Mouse (Mus musculus) C2C12 (cell line): Measurements from ENCODE around the gene Sytl1.

ENCODE experiments used
- CEBPB ChIP-seq: IDR thresholded peaks from one replicate; pipeline ENCODE4 v1.6.1; 2011; ENCODE audit warnings: low read depth, mild to moderate bottlenecking, control low read depth, moderate library complexity
- CTCF ChIP-seq: IDR thresholded peaks from one replicate; pipeline ENCODE4 v1.5.1; 2011; ENCODE audit not compliant: control insufficient read depth, insufficient read depth, insufficient read length
- MAX ChIP-seq: IDR thresholded peaks from one replicate; pipeline ENCODE4 v1.6.1; 2011; ENCODE audit warnings: mild to moderate bottlenecking, control low read depth
- MYOD1 ChIP-seq: IDR thresholded peaks from one replicate; pipeline ENCODE4 v1.6.1; 2011; ENCODE audit warnings: low read depth; ENCODE audit not compliant: control insufficient read depth, insufficient read length
- USF1 ChIP-seq: IDR thresholded peaks from one replicate; pipeline ENCODE4 v1.6.1; 2011; ENCODE audit warnings: low read depth, mild to moderate bottlenecking, control low read depth, moderate library complexity

DNA sequence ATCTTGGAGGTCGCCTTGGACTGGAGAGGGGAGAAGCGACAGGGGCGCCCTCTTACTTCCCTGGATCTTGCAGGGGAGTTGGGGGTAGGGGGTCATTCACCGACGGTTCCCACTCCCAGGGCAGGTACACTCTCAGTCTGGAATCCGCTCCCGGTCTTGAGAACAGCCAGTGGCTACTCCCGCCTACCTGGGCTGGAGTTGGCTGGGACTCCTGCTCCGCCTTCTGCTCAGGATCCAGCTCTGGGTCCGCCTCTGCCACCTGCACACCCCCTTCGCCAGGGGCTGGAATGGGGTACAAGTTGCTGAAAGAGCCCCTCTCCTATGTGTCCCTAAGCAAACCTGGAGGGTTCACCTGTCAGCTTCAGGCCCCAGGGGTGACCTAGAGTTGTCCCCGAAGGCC is 5.7 kb downstream of the Sytl1 start:
- TF ChIP-seq CTCF: no peak
- no peak for TF ChIP-seq USF1
- no peak for TF ChIP-seq MAX
- no peak for TF ChIP-seq CEBPB
- TF ChIP-seq MYOD1: no peak
